Mouse (Mus musculus) liver, postnatal 0 days (tissue): ENCODE measurements around the gene Gpc5.

Experiments used
- CTCF ChIP-seq: sonication (generic); IDR thresholded peaks from 2 replicates; pipeline ENCODE4 v1.5.1; 2016; ENCODE audit warnings: antibody characterized with exemption, low read depth
- EP300 ChIP-seq: IDR thresholded peaks from 2 replicates; pipeline ENCODE4 v1.6.1; 2016; ENCODE audit warnings: antibody characterized with exemption, low read depth, mild to moderate bottlenecking

DNA sequence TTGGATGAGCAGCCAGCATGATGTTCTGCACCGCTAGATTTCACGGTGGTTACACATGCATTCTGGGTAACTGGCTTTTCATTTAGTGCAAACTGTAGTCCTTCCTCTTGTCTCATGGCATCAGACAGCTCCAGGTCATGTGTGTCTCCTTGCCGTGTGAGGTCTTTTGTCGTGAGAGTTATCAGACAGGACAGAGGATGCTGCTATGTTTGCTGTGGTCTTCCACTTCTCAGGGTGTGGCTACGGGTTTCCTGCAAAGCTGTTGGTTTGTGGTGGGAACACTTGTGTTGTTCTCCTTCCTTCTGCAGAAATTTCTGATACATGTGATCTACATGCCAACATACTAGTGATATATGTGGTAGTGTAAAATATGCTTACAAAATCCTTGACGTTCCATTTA, 158.5 kb downstream of the Gpc5 start:
- TF ChIP-seq EP300 (no peak), CTCF (no peak)
